Mouse (Mus musculus): ENCODE data around the gene Sipa1l3.

Sipa1l3 gene

GRCm38 (mm10) chr7:29280801-29281200, 237.6 kb downstream of the Sipa1l3 start:
- DNase-seq (ENCODE audit: low spot score), result peak; percentile 30

- DNase-seq (ENCODE audit: low spot score), result no peak
These were observed 238.5 kb downstream of the Sipa1l3 start for GRCm38 (mm10) chr7:29279924-29280323.

GRCm38 (mm10) chr7:29279261-29279660, 239.2 kb downstream of the Sipa1l3 start:
- DNase-seq (ENCODE audit: low spot score), result no peak

GRCm38 (mm10) chr7:29277510-29277909, 240.9 kb downstream of the Sipa1l3 start:
- no peak for DNase-seq (ENCODE audit: low spot score)

GRCm38 (mm10) chr7:29276715-29277114, 241.7 kb downstream of the Sipa1l3 start:
- no peak for DNase-seq (ENCODE audit: low spot score)

- DNase-seq (ENCODE audit: low spot score), result no peak
These were observed 246.6 kb downstream of the Sipa1l3 start for GRCm38 (mm10) chr7:29271687-29272465.

- DNase-seq (ENCODE audit: low spot score), result no peak
These were observed 248.0 kb downstream of the Sipa1l3 start for GRCm38 (mm10) chr7:29270445-29270844.
